Mouse (Mus musculus) CD4-positive, CD25-positive, alpha-beta regulatory T cell, adult 4 months (primary cell): ENCODE measurements around the gene Npas4. TPM values are rescaled to one million over a fixed set of nuclear protein-coding genes. Genes with fewer than 3 reads are reported as not detected.
"Not testable (repeated sequence)": the region's sequence is repeated elsewhere in the genome, so short reads cannot be mapped to it uniquely, and the experiment has no call there.

ENCODE experiments used
- ATAC-seq: one replicate; pipeline ENCODE4 v1.8.0; 2017
- polyA plus RNA-seq, 2 experiments: library from polyadenylated mRNA; unstranded; fragments of 100-300 nt; shearing (Covaris generic); gene quantifications; one replicate each; pipeline ENCODE4 v1.2.1; 2017

Npas4 gene
- polyA plus RNA-seq, 2 experiments from 2014 or later = 0.90 to 2.1 TPM

GRCm38 (mm10) chr19:4992371-4992770 is 2.3 kb upstream of the Npas4 start:
- no peak for ATAC-seq

GRCm38 (mm10) chr19:4990716-4991115 is 600 bp upstream of the Npas4 start:
- ATAC-seq = no peak

GRCm38 (mm10) chr19:4989434-4990255 is 471 bp downstream of the Npas4 start:
- no peak for ATAC-seq

GRCm38 (mm10) chr19:4989013-4989412 is 1.1 kb downstream of the Npas4 start:
- no peak for ATAC-seq

- ATAC-seq = no peak
Measured at GRCm38 (mm10) chr19:4981767-4982166, 8.3 kb downstream of the Npas4 start.

- no peak for ATAC-seq
Measured at GRCm38 (mm10) chr19:4968236-4968635, 21.9 kb downstream of the Npas4 start.

GRCm38 (mm10) chr19:4961928-4962601 is 28.1 kb downstream of the Npas4 start, which contains the start of gene Mrpl11:
Gene Mrpl11, plus strand, starts transcription at chr19:4962147.
- peak; percentile 99 for ATAC-seq

GRCm38 (mm10) chr19:4948641-4949040 is 41.5 kb downstream of the Npas4 start:
- ATAC-seq = not testable (repeated sequence)

- ATAC-seq = no peak
Measured at GRCm38 (mm10) chr19:4945540-4945939, 44.6 kb downstream of the Npas4 start.

GRCm38 (mm10) chr19:4943253-4943588 is 46.9 kb downstream of the Npas4 start:
- ATAC-seq = no peak

- ATAC-seq = peak; percentile 89
Measured at GRCm38 (mm10) chr19:4942551-4943252, 47.4 kb downstream of the Npas4 start, which contains the start of gene Peli3. Gene Peli3, minus strand, starts transcription at chr19:4943127.

GRCm38 (mm10) chr19:4937444-4938310 is 52.4 kb downstream of the Npas4 start:
- ATAC-seq = no peak

GRCm38 (mm10) chr19:4936896-4937295 is 53.2 kb downstream of the Npas4 start:
- ATAC-seq = no peak

Other genes starting within 250 kb of the Npas4 start
- gene Rbm4b, start 233.8 kb downstream of the Npas4 start, polyA plus RNA-seq = 100 to 1,000 TPM; 105 to 151 TPM
- gene Rbm4, start 196.4 kb downstream of the Npas4 start, polyA plus RNA-seq = 10 to 100 TPM; 27.9 to 49.0 TPM
- gene Gm21992, start 178.7 kb downstream of the Npas4 start, polyA plus RNA-seq = 10 to 100 TPM; 29.3 to 43.9 TPM
- 10 to 100 TPM; 22.1 to 53.5 TPM for gene Rbm14, start 178.7 kb downstream of the Npas4 start, polyA plus RNA-seq
- 100 to 1,000 TPM; 137 to 175 TPM for gene Ccs, start 151.0 kb downstream of the Npas4 start, polyA plus RNA-seq
- not detected for gene Ccdc87, start 150.9 kb downstream of the Npas4 start, polyA plus RNA-seq
- 1 to 10 TPM; 2.0 to 4.8 TPM for gene Ctsf, start 135.2 kb downstream of the Npas4 start, polyA plus RNA-seq
- gene Actn3, start 112.4 kb downstream of the Npas4 start, polyA plus RNA-seq = not detected
- gene Zdhhc24, start 111.6 kb downstream of the Npas4 start, polyA plus RNA-seq = 1 to 10 TPM; 3.7 to 6.2 TPM
- gene Bbs1, start 83.7 kb downstream of the Npas4 start, polyA plus RNA-seq = 1 to 10 TPM in 1 of 2 experiments, under 1 TPM in 1; 0.38 to 1.7 TPM
- 10 to 100 TPM; 39.4 to 67.8 TPM for gene Dpp3, start 62.0 kb downstream of the Npas4 start, polyA plus RNA-seq
- gene Peli3, start 47.2 kb downstream of the Npas4 start, polyA plus RNA-seq = under 1 TPM in 1 of 2 experiments, not detected in 1; 0.33 TPM
- gene Mrpl11, start 28.2 kb downstream of the Npas4 start, polyA plus RNA-seq = 10 to 100 TPM; 75.6 to 83.6 TPM
- gene Slc29a2, start 33.5 kb upstream of the Npas4 start, polyA plus RNA-seq = 1 to 10 TPM; 2.4 to 2.5 TPM
- gene B4gat1, start 48.5 kb upstream of the Npas4 start, polyA plus RNA-seq = 10 to 100 TPM; 11.9 to 20.5 TPM
- under 1 TPM; 0.35 to 0.80 TPM for gene AC124502.3, start 48.6 kb upstream of the Npas4 start, polyA plus RNA-seq
- gene Brms1, start 51.0 kb upstream of the Npas4 start, polyA plus RNA-seq = 100 to 1,000 TPM in 1 of 2 experiments, 10 to 100 TPM in 1; 85.7 to 136 TPM
- under 1 TPM; 0.14 to 0.17 TPM for gene Rin1, start 60.2 kb upstream of the Npas4 start, polyA plus RNA-seq
- not detected for gene Cd248, start 77.8 kb upstream of the Npas4 start, polyA plus RNA-seq
- not detected for gene Tmem151a, start 95.2 kb upstream of the Npas4 start, polyA plus RNA-seq
- gene Yif1a, start 98.2 kb upstream of the Npas4 start, polyA plus RNA-seq = 10 to 100 TPM; 58.1 to 67.8 TPM
- under 1 TPM in 1 of 2 experiments, not detected in 1; 0.55 TPM for gene Cnih2, start 108.2 kb upstream of the Npas4 start, polyA plus RNA-seq
- gene Rab1b, start 116.8 kb upstream of the Npas4 start, polyA plus RNA-seq = 100 to 1,000 TPM in 1 of 2 experiments, 10 to 100 TPM in 1; 91.1 to 113 TPM
- 1 to 10 TPM; 4.3 to 5.0 TPM for gene Klc2, start 128.2 kb upstream of the Npas4 start, polyA plus RNA-seq